Mouse (Mus musculus): ENCODE measurements around the gene Foxn3.

Foxn3 gene

GRCm38 (mm10) chr12:99385897-99386834 lies 177.2 kb downstream of the Foxn3 start:
- DNase-seq (ENCODE audit: low spot score), result no peak

- DNase-seq (ENCODE audit: low spot score), result no peak
Measured at GRCm38 (mm10) chr12:99385073-99385472, 178.3 kb downstream of the Foxn3 start.

GRCm38 (mm10) chr12:99381317-99381716 lies 182.1 kb downstream of the Foxn3 start:
- DNase-seq (ENCODE audit: low spot score), result no peak

GRCm38 (mm10) chr12:99380855-99381262 lies 182.5 kb downstream of the Foxn3 start:
- peak; percentile 37 for DNase-seq (ENCODE audit: low spot score)

- DNase-seq (ENCODE audit: low spot score), result no peak
Measured at GRCm38 (mm10) chr12:99380124-99380523, 183.3 kb downstream of the Foxn3 start.

GRCm38 (mm10) chr12:99378284-99378683 lies 185.1 kb downstream of the Foxn3 start:
- no peak for DNase-seq (ENCODE audit: low spot score)

- DNase-seq (ENCODE audit: low spot score), result no peak
Measured at GRCm38 (mm10) chr12:99377705-99378104, 185.7 kb downstream of the Foxn3 start.

- DNase-seq (ENCODE audit: low spot score), result no peak
Measured at GRCm38 (mm10) chr12:99377069-99377468, 186.3 kb downstream of the Foxn3 start.

GRCm38 (mm10) chr12:99375878-99376454 lies 187.4 kb downstream of the Foxn3 start:
- no peak for DNase-seq (ENCODE audit: low spot score)

- no peak for DNase-seq (ENCODE audit: low spot score)
Measured at GRCm38 (mm10) chr12:99375426-99375825, 188.0 kb downstream of the Foxn3 start.

- DNase-seq (ENCODE audit: low spot score), result no peak
Measured at GRCm38 (mm10) chr12:99374099-99374600, 189.2 kb downstream of the Foxn3 start.

- no peak for DNase-seq (ENCODE audit: low spot score)
Measured at GRCm38 (mm10) chr12:99373584-99373983, 189.8 kb downstream of the Foxn3 start.

- no peak for DNase-seq (ENCODE audit: low spot score)
Measured at GRCm38 (mm10) chr12:99371500-99371899, 191.9 kb downstream of the Foxn3 start.

- no peak for DNase-seq (ENCODE audit: low spot score)
Measured at GRCm38 (mm10) chr12:99368251-99368650, 195.1 kb downstream of the Foxn3 start.

GRCm38 (mm10) chr12:99365999-99366398 lies 197.4 kb downstream of the Foxn3 start:
- no peak for DNase-seq (ENCODE audit: low spot score)

GRCm38 (mm10) chr12:99364201-99364600 lies 199.2 kb downstream of the Foxn3 start:
- DNase-seq (ENCODE audit: low spot score), result no peak

- DNase-seq (ENCODE audit: low spot score), result no peak
Measured at GRCm38 (mm10) chr12:99363024-99363423, 200.4 kb downstream of the Foxn3 start.

GRCm38 (mm10) chr12:99361752-99362132 lies 201.6 kb downstream of the Foxn3 start:
- no peak for DNase-seq (ENCODE audit: low spot score)

- DNase-seq (ENCODE audit: low spot score), result no peak
Measured at GRCm38 (mm10) chr12:99360958-99361751, 202.2 kb downstream of the Foxn3 start.

- DNase-seq (ENCODE audit: low spot score), result no peak
Measured at GRCm38 (mm10) chr12:99358698-99359097, 204.7 kb downstream of the Foxn3 start.

GRCm38 (mm10) chr12:99356660-99357059 lies 206.7 kb downstream of the Foxn3 start:
- no peak for DNase-seq (ENCODE audit: low spot score)

- no peak for DNase-seq (ENCODE audit: low spot score)
Measured at GRCm38 (mm10) chr12:99353692-99354091, 209.7 kb downstream of the Foxn3 start.

Data from T-cell, adult 2 months (primary cell).